Mouse (Mus musculus): Measurements from ENCODE around the gene Naa20. TPM values are rescaled to one million over a fixed set of nuclear protein-coding genes. Genes with fewer than 3 reads are reported as not detected.

Naa20 gene
- polyA plus RNA-seq, 1 experiment from 2014 or later = 119 TPM

DNA sequence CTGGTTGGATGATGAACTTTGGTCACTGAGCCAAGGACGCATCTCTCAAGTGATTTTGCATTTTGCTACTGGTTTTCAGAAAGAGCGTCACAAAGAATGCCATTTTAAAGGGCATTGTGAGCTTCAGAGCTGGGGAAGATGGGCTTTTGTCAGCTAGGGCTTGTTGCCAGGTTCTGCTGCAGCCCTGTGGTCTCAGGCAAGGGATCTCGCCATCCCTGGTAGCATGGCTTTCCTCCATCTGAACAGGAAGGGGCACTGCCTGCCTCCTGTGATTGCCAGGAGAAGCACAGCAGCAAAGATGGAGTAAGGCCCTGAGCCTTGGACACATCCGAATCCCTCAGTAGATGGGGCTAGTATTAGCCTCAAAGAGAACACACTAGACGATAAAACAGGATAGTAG lies 60.0 kb downstream of the Naa20 start:
- peaks cover 6% of the 10 kb centered on the region; the same call in 1 of the 2 replicates for H3K4me1 ChIP-seq (replicated peaks)
- no peak overlapping the region for H3K4me3 ChIP-seq (replicated peaks)
- H3K9me3 ChIP-seq = no peaks in the 10 kb centered on the region
- H3K27ac ChIP-seq = no peak overlapping the region
- no peak overlapping the region for H3K4me2 ChIP-seq (replicated peaks)
- ATAC-seq = no peak
- peaks cover 14% of the 10 kb centered on the region for H3K27me3 ChIP-seq
- H3K9ac ChIP-seq (replicated peaks) = no peak overlapping the region
- 83% methylated on average over 5 of the region's 5 CpGs for WGBS
- H3K36me3 ChIP-seq = no peaks in the 10 kb centered on the region

Small RNA genes within 50 kb of the gene (microRNA-seq; reads per million reads assigned to microRNA genes)
- not detected for gene Gm25026

Other genes starting within 250 kb of the Naa20 start
- gene Rin2, start 226.9 kb upstream of the Naa20 start, polyA plus RNA-seq (2015; fragmentation: Nextera tagmentation; extraction: Ambion mirVana) = 11.9 and 12.8 TPM in 2 replicates
- 1.7 and 1.8 TPM in 2 replicates for gene Cfap61, start 32.7 kb downstream of the Naa20 start, polyA plus RNA-seq (2015; fragmentation: Nextera tagmentation; extraction: Ambion mirVana)
- 33.5 and 35.6 TPM in 2 replicates for gene Crnkl1, start 32.9 kb downstream of the Naa20 start, polyA plus RNA-seq (2015; fragmentation: Nextera tagmentation; extraction: Ambion mirVana)